Mouse (Mus musculus): ENCODE measurements around the gene Gak. TPM values are rescaled to one million over a fixed set of nuclear protein-coding genes. Genes with fewer than 3 reads are reported as not detected.

Gene Gak
- polyA plus RNA-seq, 1 experiment from 2014 or later, result 58.2 TPM

Other genes with a start within 250 kb of the Gak start
- gene Pde6b, start 241.4 kb downstream of the Gak start, polyA plus RNA-seq (2015; fragmentation: Nextera tagmentation; extraction: Ambion mirVana), result 0.20 TPM in 1 of 2 replicates, not detected in the other
- 296 and 299 TPM in 2 replicates for gene Atp5k, start 195.3 kb downstream of the Gak start, polyA plus RNA-seq (2015; fragmentation: Nextera tagmentation; extraction: Ambion mirVana)
- 0.08 TPM in 1 of 2 replicates, not detected in the other for gene Mfsd7a, start 180.9 kb downstream of the Gak start, polyA plus RNA-seq (2015; fragmentation: Nextera tagmentation; extraction: Ambion mirVana)
- gene Pcgf3, start 168.5 kb downstream of the Gak start, polyA plus RNA-seq (2015; fragmentation: Nextera tagmentation; extraction: Ambion mirVana), result 35.6 and 40.1 TPM in 2 replicates
- gene Cplx1, start 79.7 kb downstream of the Gak start, polyA plus RNA-seq (2015; fragmentation: Nextera tagmentation; extraction: Ambion mirVana), result 108 and 112 TPM in 2 replicates
- 24.9 and 25.7 TPM in 2 replicates for gene Tmem175, start within 50 bp of the Gak start, polyA plus RNA-seq (2015; fragmentation: Nextera tagmentation; extraction: Ambion mirVana)
- 9.6 and 13.2 TPM in 2 replicates for gene Idua, start 30.6 kb upstream of the Gak start, polyA plus RNA-seq (2015; fragmentation: Nextera tagmentation; extraction: Ambion mirVana)
- 26.5 and 31.9 TPM in 2 replicates for gene Dgkq, start 39.9 kb upstream of the Gak start, polyA plus RNA-seq (2015; fragmentation: Nextera tagmentation; extraction: Ambion mirVana)
- gene Slc26a1, start 45.8 kb upstream of the Gak start, polyA plus RNA-seq (2015; fragmentation: Nextera tagmentation; extraction: Ambion mirVana), result 2.3 and 2.4 TPM in 2 replicates
- 5.8 and 7.0 TPM in 2 replicates for gene Fgfrl1, start 62.6 kb upstream of the Gak start, polyA plus RNA-seq (2015; fragmentation: Nextera tagmentation; extraction: Ambion mirVana)
- gene Rnf212, start 145.2 kb upstream of the Gak start, polyA plus RNA-seq (2015; fragmentation: Nextera tagmentation; extraction: Ambion mirVana), result not detected in 2 replicates
- not detected in 2 replicates for gene Tmed11, start 165.6 kb upstream of the Gak start, polyA plus RNA-seq (2015; fragmentation: Nextera tagmentation; extraction: Ambion mirVana)
- gene Vmn2r8, start 179.1 kb upstream of the Gak start, polyA plus RNA-seq (2015; fragmentation: Nextera tagmentation; extraction: Ambion mirVana), result not detected in 2 replicates
- gene Vmn2r9, start 222.8 kb upstream of the Gak start, polyA plus RNA-seq (2015; fragmentation: Nextera tagmentation; extraction: Ambion mirVana), result not detected in 2 replicates